Mouse (Mus musculus) cerebellum, adult 2 months (tissue): ENCODE data around the gene Ppl. TPM values are rescaled to one million over a fixed set of nuclear protein-coding genes. Genes with fewer than 3 reads are reported as not detected.

Experiments
- DNase-seq, 2 experiments: peaks; one replicate each; pipeline ENCODE4 v3.0.0; 2021
- H3K27ac ChIP-seq: fragments of 200-500 bp; 2 replicates; pipeline ENCODE4 v1.5.1; 2012; ENCODE audit warnings: low read length, control low read depth, inconsistent platforms; ENCODE audit not compliant: insufficient read depth
- H3K27me3 ChIP-seq: fragments of 200-500 bp; 2 replicates; pipeline ENCODE4 v1.6.1; 2012; ENCODE audit warnings: inconsistent platforms, mild to moderate bottlenecking, low read length, moderate library complexity; ENCODE audit not compliant: control insufficient read depth, insufficient read depth
- H3K4me1 ChIP-seq: fragments of 200-500 bp; 2 replicates; pipeline ENCODE4 v1.6.1; 2011; ENCODE audit warnings: low read length; ENCODE audit not compliant: control insufficient read depth, insufficient read depth
- H3K4me3 ChIP-seq: fragments of 200-500 bp; replicated peaks from 2 replicates; pipeline ENCODE3; 2011; ENCODE audit warnings: mild to moderate bottlenecking, low read depth, low read length, control low read depth; ENCODE audit not compliant: insufficient read depth
- CTCF ChIP-seq: fragments of 200-500 bp; IDR thresholded peaks from 2 replicates; pipeline ENCODE4 v1.5.1; 2011; ENCODE audit warnings: low read depth, mild to moderate bottlenecking, control low read depth, low read length, moderate library complexity, borderline replicate concordance; ENCODE audit not compliant: insufficient read depth
- POLR2A ChIP-seq: fragments of 200-500 bp; IDR thresholded peaks from 2 replicates; pipeline ENCODE4 v1.6.1; 2011; ENCODE audit warnings: low read length, control low read depth, borderline replicate concordance; ENCODE audit not compliant: insufficient read depth
- WGBS: fragments of 180-500 bp; shearing (Covaris S2); methylation state at CpG from one replicate; pipeline ENCODE4 v1.1.7; 2018; 5-methylcytosine and 5-hydroxymethylcytosine counted together
- polyA plus RNA-seq: library from polyadenylated mRNA; depleted of rRNA; stranded (reverse); fragments of >200 nt; gene quantifications from 2 replicates; pipeline ENCODE4 v1.2.3, GENCODE M21; 2012

The Ppl gene
- polyA plus RNA-seq, 1 experiment, result 0.88 TPM

DNA sequence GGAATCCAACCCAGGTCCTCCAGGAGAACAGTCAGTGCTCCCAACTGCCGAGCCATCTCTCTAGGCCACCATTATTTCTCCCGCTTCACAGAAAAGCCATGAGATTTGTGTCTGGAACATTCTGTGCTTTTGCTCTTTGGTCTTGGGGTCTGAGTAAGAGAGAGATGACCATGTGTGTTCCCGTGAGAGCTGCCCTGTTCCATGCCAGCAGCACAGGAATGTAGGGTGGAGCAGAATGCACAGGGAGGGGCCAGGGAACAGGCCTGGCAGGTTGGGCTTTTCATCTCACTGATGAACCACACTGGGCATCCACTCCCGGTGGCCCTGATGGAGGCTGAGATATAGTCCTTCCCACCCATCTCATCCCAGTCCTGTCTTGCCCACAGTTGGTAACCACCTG, 12.8 kb downstream of the Ppl start:
- DNase-seq, result no peak
- no peak overlapping the region for H3K4me3 ChIP-seq
- H3K4me1 ChIP-seq, result no peaks in the 10 kb centered on the region
- TF ChIP-seq POLR2A (no peak), CTCF (no peak)
- WGBS, result 82% methylated on average over 4 of the region's 4 CpGs
- H3K27me3 ChIP-seq, result no peaks in the 10 kb centered on the region
- no peak overlapping the region for H3K27ac ChIP-seq

DNA sequence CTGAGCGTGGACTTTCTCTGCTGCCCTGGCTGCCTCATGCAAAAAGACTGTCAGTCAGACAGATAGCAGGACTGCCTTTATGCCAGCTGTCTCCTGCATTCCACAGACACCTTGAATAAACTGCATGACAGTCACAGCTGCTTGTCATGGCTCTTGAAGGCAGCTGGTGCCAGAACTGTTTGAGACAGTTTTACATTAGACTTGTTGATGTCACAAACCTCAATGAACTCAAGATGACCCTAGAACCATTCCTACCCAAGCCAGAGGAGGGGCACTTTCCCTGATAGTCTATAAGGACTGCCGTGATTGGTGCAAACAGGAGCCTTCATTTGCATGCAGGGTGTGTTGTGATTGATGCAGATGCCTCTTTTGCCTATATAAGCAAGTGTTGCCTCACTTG, 18.6 kb downstream of the Ppl start:
- H3K4me3 ChIP-seq, result no peak overlapping the region
- no peak for TF ChIP-seq CTCF
- TF ChIP-seq POLR2A, result no peak
- DNase-seq, result no peak
- WGBS, result 94% methylated on average over 2 of the region's 2 CpGs
- no peak overlapping the region for H3K27ac ChIP-seq
- H3K27me3 ChIP-seq, result no peaks in the 10 kb centered on the region
- H3K4me1 ChIP-seq, result no peaks in the 10 kb centered on the region

DNA sequence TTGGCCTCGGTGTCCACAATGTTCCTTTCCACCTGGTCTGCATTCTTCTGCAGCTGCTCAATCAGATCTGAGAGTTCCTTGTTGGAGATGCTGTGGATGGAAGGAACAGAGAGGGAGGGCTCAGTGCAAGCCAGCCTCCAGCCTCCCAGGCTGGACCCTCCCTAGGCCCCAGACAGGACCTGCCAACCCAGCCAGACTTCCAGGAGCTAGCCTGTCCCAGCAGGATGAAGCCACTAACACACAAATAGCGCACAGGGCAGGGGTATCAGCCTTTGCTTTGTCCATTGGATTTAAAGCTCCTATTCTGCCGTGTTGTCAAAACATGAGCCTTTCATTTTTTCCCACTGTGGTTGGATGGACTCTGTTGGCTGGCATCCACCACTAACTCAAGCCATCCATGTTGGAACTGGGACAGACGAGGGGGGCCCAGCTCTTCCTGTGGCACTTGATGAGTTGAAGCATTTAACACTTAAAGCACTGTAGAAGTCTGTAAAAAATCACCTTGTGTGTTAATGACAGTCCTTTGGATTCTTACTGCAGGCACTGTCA, 19.1 kb downstream of the Ppl start:
- Histone ChIP-seq H3K27me3 (no peaks in the 10 kb centered on the region), H3K27ac (no peak overlapping the region), H3K4me1 (no peaks in the 10 kb centered on the region), H3K4me3 (no peak overlapping the region)
- TF ChIP-seq CTCF (no peak), POLR2A (no peak)
- WGBS, result 43% methylated on average over 4 of the region's 4 CpGs
- no peak for DNase-seq

DNA sequence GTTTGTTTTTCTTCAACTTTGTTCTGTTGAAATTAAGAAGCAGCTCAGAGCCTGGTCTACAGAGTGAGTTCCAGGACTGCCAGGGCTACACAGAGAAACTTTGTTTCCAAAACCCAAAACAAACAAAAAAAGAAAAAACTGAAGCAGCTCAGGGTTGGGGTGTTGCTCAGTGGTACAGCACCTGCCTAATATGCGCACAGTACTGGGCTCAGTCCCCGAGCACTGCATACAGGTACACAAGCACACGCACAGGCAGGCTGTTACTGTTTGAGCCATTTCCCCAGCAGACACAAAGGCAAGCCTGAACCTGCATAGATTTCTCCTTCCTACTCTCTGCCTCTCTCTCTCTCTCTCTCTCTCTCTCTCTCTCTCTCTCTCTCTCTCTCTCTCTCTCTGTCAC, 21.2 kb downstream of the Ppl start:
- no peak for TF ChIP-seq CTCF
- no peak for TF ChIP-seq POLR2A

DNA sequence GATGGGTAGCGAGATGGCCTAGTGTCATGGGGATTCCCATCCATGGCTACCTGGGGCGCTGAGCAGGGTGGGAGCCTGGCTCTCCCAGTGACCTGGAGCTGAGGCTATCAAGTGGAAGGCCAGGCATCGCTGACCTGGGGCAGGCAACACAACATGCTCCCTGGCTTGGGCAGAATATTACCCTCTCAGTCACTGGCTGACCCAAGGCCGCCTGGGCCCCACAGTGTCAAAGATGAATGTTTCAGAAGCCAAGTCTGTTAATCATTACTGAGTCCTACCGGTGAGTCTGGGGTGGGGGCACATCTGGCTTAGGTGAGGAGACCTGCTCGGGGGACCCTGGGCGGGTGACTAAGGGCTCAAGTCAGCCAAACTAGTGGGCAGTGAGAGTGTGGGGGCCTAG, 22.3 kb downstream of the Ppl start:
- Histone ChIP-seq H3K27ac (no peak overlapping the region), H3K27me3 (no peaks in the 10 kb centered on the region), H3K4me3 (no peak overlapping the region), H3K4me1 (peaks cover 5% of the 10 kb centered on the region)
- TF ChIP-seq CTCF (no peak), POLR2A (no peak)
- 94% methylated on average over 7 of the region's 7 CpGs for WGBS
- no peak for DNase-seq

More for the DNA sequence above, 21.2 kb downstream of the Ppl start:
- DNase-seq, result no peak
- Histone ChIP-seq H3K27ac (no peak overlapping the region), H3K4me3 (no peak overlapping the region), H3K27me3 (no peaks in the 10 kb centered on the region), H3K4me1 (no peaks in the 10 kb centered on the region)
- WGBS, result 98% methylated on average over 3 of the region's 3 CpGs

DNA sequence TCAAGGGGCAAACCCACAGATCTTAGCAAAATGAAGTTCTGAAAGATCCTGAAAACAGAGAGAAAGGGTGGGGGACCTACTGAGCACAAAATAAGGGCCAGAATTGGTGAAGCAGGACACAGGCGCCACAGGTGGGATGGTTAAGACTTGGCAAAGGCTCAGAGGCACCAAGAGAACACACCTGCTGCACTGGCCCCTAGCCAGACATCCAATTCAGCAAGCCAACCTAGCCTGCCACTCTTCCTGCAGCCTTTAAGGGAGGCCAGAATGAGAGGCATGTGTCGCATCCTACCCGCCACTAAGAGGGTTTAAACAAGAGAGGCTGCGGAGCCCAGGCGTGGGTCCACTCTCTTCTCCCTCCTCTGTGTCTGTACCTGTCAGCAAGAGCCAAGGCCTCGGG, 31.2 kb downstream of the Ppl start:
- H3K27me3 ChIP-seq, result no peaks in the 10 kb centered on the region
- DNase-seq, result peak; percentile 85 to 89
- H3K4me1 ChIP-seq, result peaks cover 23% of the 10 kb centered on the region
- no peak for TF ChIP-seq POLR2A
- TF ChIP-seq CTCF, result no peak
- no peak overlapping the region for H3K4me3 ChIP-seq
- no peak overlapping the region for H3K27ac ChIP-seq
- 13% methylated on average over 6 of the region's 6 CpGs for WGBS

DNA sequence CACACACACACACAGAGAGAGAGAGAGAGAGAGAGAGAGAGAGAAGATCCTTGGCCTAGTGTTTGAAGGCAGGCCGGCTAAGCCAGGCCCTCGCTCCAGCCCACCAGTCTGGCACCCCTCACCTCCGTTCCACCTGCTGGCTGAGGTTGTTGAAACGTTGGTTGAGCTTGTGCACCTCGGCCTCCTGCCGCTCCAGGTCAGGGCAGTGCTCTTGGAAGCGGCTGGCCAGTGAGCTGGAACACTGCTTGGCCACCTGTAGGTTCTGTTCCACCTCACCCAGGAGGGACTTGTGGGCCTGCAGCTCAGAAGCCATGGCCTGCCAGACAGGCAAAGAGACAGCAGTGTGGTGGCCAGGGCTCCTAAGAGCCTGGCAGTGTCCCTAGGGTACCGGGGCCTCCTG, 35.7 kb downstream of the Ppl start:
- Histone ChIP-seq H3K27ac (no peak overlapping the region), H3K4me3 (no peak overlapping the region), H3K4me1 (peaks cover 14% of the 10 kb centered on the region), H3K27me3 (no peaks in the 10 kb centered on the region)
- 90% methylated on average over 8 of the region's 8 CpGs for WGBS
- DNase-seq, result no peak
- TF ChIP-seq POLR2A (no peak), CTCF (no peak)

DNA sequence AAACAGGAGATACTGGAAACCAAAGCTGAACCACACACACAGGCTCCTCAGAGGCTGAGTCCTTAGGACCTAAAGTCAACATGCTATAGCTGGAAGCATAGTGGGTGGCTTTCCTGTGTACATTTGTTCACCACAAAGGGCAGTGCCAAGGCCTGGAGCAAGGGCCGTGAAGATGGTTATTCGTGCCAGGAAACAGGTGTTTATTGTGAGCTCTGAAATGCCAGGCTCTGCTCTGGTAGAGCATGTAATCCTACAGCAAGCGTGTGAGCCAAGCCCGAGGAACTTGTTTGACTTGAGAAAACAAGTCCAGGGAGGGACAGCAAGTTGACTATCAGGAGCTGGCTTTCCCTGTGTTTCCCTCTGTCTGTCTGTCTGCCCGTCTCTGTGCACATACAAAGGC, 38.9 kb downstream of the Ppl start:
- DNase-seq, result no peak
- Histone ChIP-seq H3K4me3 (no peak overlapping the region), H3K4me1 (no peaks in the 10 kb centered on the region), H3K27ac (no peak overlapping the region), H3K27me3 (no peaks in the 10 kb centered on the region)
- WGBS, result 35% methylated on average over 5 of the region's 5 CpGs
- TF ChIP-seq CTCF (no peak), POLR2A (no peak)
